Mouse (Mus musculus) MEL (cell line): ENCODE measurements at regions not wholly inside any gene's neighbourhood (a gene's known extent, or its start where the extent isn't known, plus 50 kb on each side); places are given as distances from the start of the nearest gene placed in this dataset.

Source experiments
- CTCF ChIP-seq, 3 experiments: IDR thresholded peaks in 2 of 3; conservative IDR thresholded peaks in 1 of 3; 2 replicates each; pipeline ENCODE4 v1.5.1; 2011 to 2012; ENCODE audit warnings: low read length in 3 of 3, low read depth in 2 of 3, mild to moderate bottlenecking in 2 of 3, improper control_type of control experiment in 1 of 3, inconsistent platforms in 1 of 3, mixed read lengths in 1 of 3, moderate library complexity in 1 of 3; ENCODE audit not compliant: control insufficient read depth in 1 of 3, insufficient read depth in 1 of 3, poor library complexity in 1 of 3, severe bottlenecking in 1 of 3
- E2F4 ChIP-seq: IDR thresholded peaks from 2 replicates; pipeline ENCODE4 v1.6.1; 2011; ENCODE audit warnings: low read depth, low read length, improper control_type of control experiment, borderline replicate concordance
- GABPA ChIP-seq: IDR thresholded peaks from 2 replicates; pipeline ENCODE4 v1.6.1; 2012; ENCODE audit warnings: low read depth, mild to moderate bottlenecking, inconsistent platforms, low read length, improper control_type of control experiment, moderate library complexity
- GATA1 ChIP-seq: IDR thresholded peaks from 2 replicates; pipeline ENCODE4 v1.6.1; 2011; ENCODE audit warnings: low read depth, low read length, improper control_type of control experiment
- KAT2A ChIP-seq: conservative IDR thresholded peaks from 2 replicates; pipeline ENCODE4 v1.6.1; 2012; ENCODE audit warnings: low read depth, low read length, improper control_type of control experiment, inconsistent platforms
- MEF2A ChIP-seq: IDR thresholded peaks from 2 replicates; pipeline ENCODE4 v1.6.1; 2014; ENCODE audit warnings: low read depth, mild to moderate bottlenecking, inconsistent platforms, low read length, improper control_type of control experiment; ENCODE audit not compliant: poor library complexity, insufficient replicate concordance, severe bottlenecking; ENCODE audit errors: extremely low read depth
- POLR2A ChIP-seq, 2 experiments: IDR thresholded peaks; 2 replicates each; pipeline ENCODE4 v1.6.1; 2011 to 2012; ENCODE audit warnings: low read length in 2 of 2, mild to moderate bottlenecking in 2 of 2, control low read depth in 1 of 2, improper control_type of control experiment in 1 of 2, low read depth in 1 of 2, moderate library complexity in 1 of 2; ENCODE audit not compliant: control insufficient read depth in 1 of 2, insufficient read depth in 1 of 2, poor library complexity in 1 of 2
- POLR2AphosphoS2 ChIP-seq: IDR thresholded peaks from 2 replicates; pipeline ENCODE4 v1.6.1; 2011; ENCODE audit warnings: low read length, improper control_type of control experiment
- RAD21 ChIP-seq: IDR thresholded peaks from 2 replicates; pipeline ENCODE4 v1.6.1; 2011; ENCODE audit warnings: mild to moderate bottlenecking, low read depth, low read length, improper control_type of control experiment
- UBTF ChIP-seq: IDR thresholded peaks from 2 replicates; pipeline ENCODE4 v1.6.1; 2012; ENCODE audit warnings: low read depth, mild to moderate bottlenecking, inconsistent platforms, low read length, improper control_type of control experiment, moderate library complexity, borderline replicate concordance; ENCODE audit not compliant: insufficient read depth
- ZKSCAN1 ChIP-seq: IDR thresholded peaks from 2 replicates; pipeline ENCODE4 v1.6.1; 2012; ENCODE audit warnings: low read depth, mild to moderate bottlenecking, inconsistent platforms, low read length, improper control_type of control experiment, moderate library complexity

DNA sequence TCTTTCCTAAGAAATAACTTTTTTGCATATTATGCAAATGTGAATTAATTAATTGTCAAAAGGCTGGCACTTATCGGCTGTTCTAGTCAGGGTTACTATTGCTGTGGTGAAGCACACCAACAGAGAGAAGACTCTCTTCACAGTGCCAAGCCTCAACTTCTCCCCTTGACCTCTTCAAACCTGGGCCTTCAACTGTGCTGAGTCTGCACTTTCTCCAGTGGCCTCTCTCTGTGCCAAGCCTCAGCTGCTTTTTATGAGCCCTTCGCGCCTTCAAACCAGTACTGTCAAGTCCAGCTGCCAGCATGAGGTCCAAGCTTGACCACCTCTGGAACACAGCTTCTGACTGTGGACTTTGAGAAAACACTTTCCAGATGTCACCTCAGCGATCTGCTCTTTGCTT, 151.2 kb upstream of the Plxnc1 start:
- TF ChIP-seq POLR2A (IDR thresholded peaks at IDR 0.05; ENCODE audit: control insufficient read depth in 1 of 2, insufficient read depth in 1 of 2, low read depth in 1 of 2, low read length in 2 of 2, poor library complexity in 1 of 2), result no peak
- TF ChIP-seq CTCF (IDR thresholded peaks at IDR 0.05 in 2 of 3, conservative IDR thresholded peaks at IDR 0.05 in 1 of 3; ENCODE audit: control insufficient read depth in 1 of 3, insufficient read depth in 1 of 3, low read depth in 2 of 3, low read length in 3 of 3, poor library complexity in 1 of 3, severe bottlenecking in 1 of 3), result no peak
- no peak for TF ChIP-seq GATA1
- no peak for TF ChIP-seq GABPA
- no peak for TF ChIP-seq RAD21
- TF ChIP-seq ZKSCAN1, result no peak
- no peak for TF ChIP-seq E2F4
- no peak for TF ChIP-seq POLR2AphosphoS2
- no peak for TF ChIP-seq KAT2A
- TF ChIP-seq UBTF, result no peak
- no peak for TF ChIP-seq MEF2A
